12 mouse cellular contexts compared by ENCODE assay signal in genomic region chr10:64305802-64306201, GRCm38 (mm10).
"Had no signal": no experiment of that assay in that cellular context is flagged by ENCODE, and none has a peak within 500 bp of the region (broad histone marks: within the 10 kb centered on the region; RNA-seq: fewer than 3 reads in every experiment).

No protein-coding gene starts in this region.

- DNase-seq: kidney, adult 2 months; kidney, postnatal 25 days; left cerebral cortex, postnatal 4 days; liver, postnatal 0 days; lung, embryonic 14.5 days; right cerebral cortex, postnatal 25 days; thymus, adult 2 months; thymus, postnatal 14 days; thymus, postnatal 4 days had no signal

- ATAC-seq: intestine, postnatal 0 days; liver, postnatal 0 days; lung, postnatal 0 days; midbrain, embryonic 15.5 days had no signal
